Mouse (Mus musculus) liver, embryonic 14 days (tissue): ENCODE data around the gene Smyd3. TPM values are rescaled to one million over a fixed set of nuclear protein-coding genes. Genes with fewer than 3 reads are reported as not detected.

Experiments used
- polyA plus RNA-seq: library from polyadenylated mRNA; depleted of rRNA; stranded (reverse); fragments of >200 nt; gene quantifications from 2 replicates; pipeline ENCODE4 v1.2.3, GENCODE M21; 2012; rRNA removed

The Smyd3 gene
- polyA plus RNA-seq: 3.0 TPM in 2 replicates

GRCm38 (mm10) chr1:179517713-179518465 lies at the start of gene Smyd3:
TSS of gene Smyd3 (minus strand) at chr1:179518041.

GRCm38 (mm10) chr1:179545768-179546550 lies 28.1 kb upstream of the Smyd3 start, which contains the start of the genes Tfb2m and Cnst:
TSS of gene Tfb2m (minus strand) at chr1:179546267.
TSS of gene Cnst (plus strand) at chr1:179546370.

Other genes starting within 250 kb of the Smyd3 start
- gene Tfb2m, start 28.2 kb upstream of the Smyd3 start, polyA plus RNA-seq: 6.9 and 8.1 TPM in 2 replicates
- gene Cnst, start 28.3 kb upstream of the Smyd3 start, polyA plus RNA-seq: 8.8 and 11.0 TPM in 2 replicates
- gene Sccpdh, start 150.2 kb upstream of the Smyd3 start, polyA plus RNA-seq: 4.3 and 4.4 TPM in 2 replicates
- gene Kif28, start 227.2 kb upstream of the Smyd3 start, polyA plus RNA-seq: 0.01 TPM in 1 of 2 replicates, not detected in the other